Comparison of ENCODE assay signal across 10 mouse cellular contexts in genomic region chr16:18778461-18778860, GRCm38 (mm10). TPM values are rescaled to one million over a fixed set of nuclear protein-coding genes. Genes with fewer than 3 reads are reported as not detected.
DNase-seq lines count a peak whose midpoint lies in the region; ATAC-seq and TF ChIP-seq lines count a peak whose summit lies in the region.
"Had no signal": no experiment of that assay in that cellular context is flagged by ENCODE, and none has a peak within 500 bp of the region (broad histone marks: within the 10 kb centered on the region; RNA-seq: fewer than 3 reads in every experiment).

No protein-coding gene starts in this region.

- no peak overlapping the region for H3K9ac ChIP-seq in heart, embryonic 15.5 days
- no peak overlapping the region for H3K9ac ChIP-seq in midbrain, embryonic 12.5 days (replicated peaks)
- H3K9ac ChIP-seq in midbrain, embryonic 11.5 days (ENCODE audit: low read length) = no peak overlapping the region
- H3K9ac ChIP-seq in limb, embryonic 14.5 days (ENCODE audit: low read depth, low read length, severe bottlenecking) = no peak overlapping the region
- H3K9ac ChIP-seq in stomach, postnatal 0 days (ENCODE audit: low read length) = no peak overlapping the region

- peaks cover 47% of the 10 kb centered on the region for H3K27me3 ChIP-seq in heart, embryonic 15.5 days
- H3K27me3 ChIP-seq in midbrain, embryonic 12.5 days = peaks cover 58% of the 10 kb centered on the region
- H3K27me3 ChIP-seq in midbrain, embryonic 11.5 days (ENCODE audit: control insufficient read depth, insufficient read depth, low read length) = peaks cover 32% of the 10 kb centered on the region
- peaks cover 40% of the 10 kb centered on the region for H3K27me3 ChIP-seq in limb, embryonic 14.5 days (ENCODE audit: control insufficient read depth, insufficient read depth, low read length)
- peaks cover 9% of the 10 kb centered on the region; the same call in 1 of the 2 replicates for H3K27me3 ChIP-seq in stomach, postnatal 0 days (ENCODE audit: control insufficient read depth, insufficient read depth, low read length)

- ATAC-seq in heart, embryonic 15.5 days (replicated peaks; ENCODE audit: insufficient number of reproducible peaks, insufficient read depth, low FRiP score, low read depth) = no peak
- ATAC-seq in midbrain, embryonic 12.5 days (ENCODE audit: low FRiP score, low read depth) = no peak
- ATAC-seq in midbrain, embryonic 11.5 days (ENCODE audit: low FRiP score) = no peak
- ATAC-seq in limb, embryonic 14.5 days (ENCODE audit: low FRiP score, low read depth) = no peak
- no peak for ATAC-seq in stomach, postnatal 0 days (ENCODE audit: low FRiP score, low TSS enrichment)
- ATAC-seq: CD4-positive, CD25-positive, alpha-beta regulatory T cell, adult 4 months had no signal

- H3K4me2 ChIP-seq in heart, embryonic 15.5 days = peak overlapping the region; percentile 76
- H3K4me2 ChIP-seq in midbrain, embryonic 12.5 days (replicated peaks) = no peak overlapping the region
- no peak overlapping the region for H3K4me2 ChIP-seq in midbrain, embryonic 11.5 days
- no peak overlapping the region for H3K4me2 ChIP-seq in limb, embryonic 14.5 days (replicated peaks; ENCODE audit: low read depth, low read length, severe bottlenecking)
- H3K4me2 ChIP-seq in stomach, postnatal 0 days (replicated peaks; ENCODE audit: low read depth) = 0 out of 2 replicates have a peak overlapping the region, but pooled peaks have one; percentile 8

- intact Hi-C loops in heart, postnatal 25 days (cut with DNase I) = loop anchor here (5.0 kb wide), 2 partner anchors 46 to 76 kb away; no protein-coding TSS in a partner anchor

- H3K9me3 ChIP-seq in heart, embryonic 15.5 days (replicated peaks) = no peaks in the 10 kb centered on the region
- H3K9me3 ChIP-seq in midbrain, embryonic 12.5 days = no peaks in the 10 kb centered on the region
- no peaks in the 10 kb centered on the region for H3K9me3 ChIP-seq in midbrain, embryonic 11.5 days (ENCODE audit: control insufficient read depth, low read length)
- no peaks in the 10 kb centered on the region for H3K9me3 ChIP-seq in limb, embryonic 14.5 days (ENCODE audit: control insufficient read depth, low read length)
- no peaks in the 10 kb centered on the region for H3K9me3 ChIP-seq in stomach, postnatal 0 days (ENCODE audit: control insufficient read depth, low read length)

- WGBS in heart, embryonic 15.5 days = 43% methylated on average over 2 of the region's 2 CpGs
- 57% methylated on average over 2 of the region's 2 CpGs for WGBS in midbrain, embryonic 12.5 days
- 63% methylated on average over 2 of the region's 2 CpGs for WGBS in midbrain, embryonic 11.5 days
- WGBS in limb, embryonic 14.5 days = 78% methylated on average over 2 of the region's 2 CpGs
- whole genome bisulfite sequencing in stomach, postnatal 0 days = 60% methylated on average over 2 of the region's 2 CpGs

- no peak for TF ChIP-seq EP300 in stomach, postnatal 0 days (optimal IDR thresholded peaks at IDR 0.05)

- no peak for TF ChIP-seq CTCF in stomach, postnatal 0 days (IDR thresholded peaks at IDR 0.05; ENCODE audit: low read depth)

- peaks cover 13% of the 10 kb centered on the region for H3K36me3 ChIP-seq in heart, embryonic 15.5 days
- H3K36me3 ChIP-seq in midbrain, embryonic 12.5 days = peaks cover 34% of the 10 kb centered on the region
- no peaks in the 10 kb centered on the region; the same call in 1 of the 2 replicates for H3K36me3 ChIP-seq in midbrain, embryonic 11.5 days (ENCODE audit: control insufficient read depth, insufficient read depth, low read length)
- peaks cover 11% of the 10 kb centered on the region for H3K36me3 ChIP-seq in limb, embryonic 14.5 days (ENCODE audit: control insufficient read depth, insufficient read depth, low read length)
- H3K36me3 ChIP-seq in stomach, postnatal 0 days (ENCODE audit: control insufficient read depth, insufficient read depth, low read length) = no peaks in the 10 kb centered on the region

- H3K27ac ChIP-seq in heart, embryonic 15.5 days = no peak overlapping the region
- no peak overlapping the region for H3K27ac ChIP-seq in midbrain, embryonic 12.5 days (replicated peaks)
- H3K27ac ChIP-seq in midbrain, embryonic 11.5 days (ENCODE audit: low read depth, low read length) = no peak overlapping the region
- no peak overlapping the region for H3K27ac ChIP-seq in limb, embryonic 14.5 days (replicated peaks; ENCODE audit: low read depth, low read length)
- no peak overlapping the region for H3K27ac ChIP-seq in stomach, postnatal 0 days (replicated peaks)

- H3K4me3 ChIP-seq in heart, embryonic 15.5 days = peak overlapping the region; percentile 49
- H3K4me3 ChIP-seq in midbrain, embryonic 12.5 days = 0 out of 2 replicates have a peak overlapping the region, but pooled peaks have one; percentile 39
- no peak overlapping the region for H3K4me3 ChIP-seq in midbrain, embryonic 11.5 days (ENCODE audit: low read depth, low read length)
- H3K4me3 ChIP-seq in limb, embryonic 14.5 days (replicated peaks; ENCODE audit: low read length) = peak overlapping the region; percentile 42; the same call in 1 of the 2 replicates
- peak overlapping the region; percentile 39; the same call in 1 of the 2 replicates for H3K4me3 ChIP-seq in stomach, postnatal 0 days (ENCODE audit: low read depth, low read length)

- TF ChIP-seq POLR2A in limb, embryonic 14.5 days (IDR thresholded peaks at IDR 0.05; ENCODE audit: borderline replicate concordance, extremely low read depth, insufficient read depth, insufficient read length) = no peak

- peaks cover 18% of the 10 kb centered on the region for H3K4me1 ChIP-seq in heart, embryonic 15.5 days (replicated peaks)
- H3K4me1 ChIP-seq in midbrain, embryonic 12.5 days = peaks cover 17% of the 10 kb centered on the region
- peaks cover 10% of the 10 kb centered on the region for H3K4me1 ChIP-seq in midbrain, embryonic 11.5 days (ENCODE audit: control insufficient read depth, insufficient read depth, low read length)
- H3K4me1 ChIP-seq in limb, embryonic 14.5 days (ENCODE audit: control insufficient read depth, insufficient read depth, low read length) = peaks cover 9% of the 10 kb centered on the region
- no peaks in the 10 kb centered on the region for H3K4me1 ChIP-seq in stomach, postnatal 0 days (replicated peaks; ENCODE audit: control insufficient read depth, insufficient read depth)

- no peak for DNase-seq in heart, postnatal 25 days (ENCODE audit: low spot score)
- DNase-seq in midbrain, embryonic 11.5 days (ENCODE audit: low spot score, missing footprints) = no peak
- no peak for DNase-seq in limb, embryonic 14.5 days (ENCODE audit: low spot score)
- DNase-seq in stomach, postnatal 0 days (ENCODE audit: low spot score) = no peak
- no peak for DNase-seq in adipocyte (ENCODE audit: low spot score)
- no peak for DNase-seq in right cerebral cortex, postnatal 10 days (ENCODE audit: low spot score in 2 of 2)
- DNase-seq: cerebellum, adult 2 months had no signal

RNA-seq across cellular contexts. Expression of gene Cldn5, which starts 1.8 kb away (rescaled TPM):
- polyA plus RNA-seq in heart, embryonic 15.5 days (2015; fragmentation: Nextera tagmentation; extraction: Ambion mirVana) = 25.6 and 32.8 TPM in 2 replicates
- total RNA-seq in heart, postnatal 25 days (2021) = 10 to 100 TPM; 26.9 to 34.2 TPM
- 34.6 and 39.2 TPM in 2 replicates for polyA plus RNA-seq in midbrain, embryonic 12.5 days (2016; fragmentation: Nextera tagmentation; extraction: Ambion mirVana)
- 28.5 and 30.3 TPM in 2 replicates for polyA plus RNA-seq in midbrain, embryonic 11.5 days (2014; fragmentation: Nextera tagmentation; extraction: Ambion mirVana)
- polyA plus RNA-seq in limb, embryonic 14.5 days (2012; rRNA removed) = 33.6 and 37.4 TPM in 2 replicates
- polyA plus RNA-seq in limb, embryonic 14.5 days (2014; fragmentation: Nextera tagmentation; extraction: Ambion mirVana) = 26.1 and 29.9 TPM in 2 replicates
- 19.7 and 23.6 TPM in 2 replicates for polyA plus RNA-seq in stomach, postnatal 0 days (2015; fragmentation: Nextera tagmentation; extraction: Ambion mirVana)
- polyA plus RNA-seq: CD4-positive, CD25-positive, alpha-beta regulatory T cell, adult 4 months had no signal

RNA-seq across cellular contexts. Expression of gene Ufd1, which starts 33.1 kb away (rescaled TPM):
- 62.2 and 69.6 TPM in 2 replicates for polyA plus RNA-seq in heart, embryonic 15.5 days (2015; fragmentation: Nextera tagmentation; extraction: Ambion mirVana)
- total RNA-seq in heart, postnatal 25 days (2021) = 10 to 100 TPM; 51.7 to 58.3 TPM
- 104 and 107 TPM in 2 replicates for polyA plus RNA-seq in midbrain, embryonic 12.5 days (2016; fragmentation: Nextera tagmentation; extraction: Ambion mirVana)
- polyA plus RNA-seq in midbrain, embryonic 11.5 days (2014; fragmentation: Nextera tagmentation; extraction: Ambion mirVana) = 72.2 and 87.9 TPM in 2 replicates
- 67.0 and 72.1 TPM in 2 replicates for polyA plus RNA-seq in limb, embryonic 14.5 days (2012; rRNA removed)
- 63.9 and 69.9 TPM in 2 replicates for polyA plus RNA-seq in limb, embryonic 14.5 days (2014; fragmentation: Nextera tagmentation; extraction: Ambion mirVana)
- polyA plus RNA-seq in stomach, postnatal 0 days (2015; fragmentation: Nextera tagmentation; extraction: Ambion mirVana) = 67.2 and 70.5 TPM in 2 replicates

RNA-seq across cellular contexts. Expression of gene Cdc45, which starts 33.3 kb away (rescaled TPM):
- polyA plus RNA-seq in heart, embryonic 15.5 days (2015; fragmentation: Nextera tagmentation; extraction: Ambion mirVana) = 27.9 and 37.6 TPM in 2 replicates
- 1 to 10 TPM; 2.7 to 4.1 TPM for total RNA-seq in heart, postnatal 25 days (2021)
- 41.3 and 42.1 TPM in 2 replicates for polyA plus RNA-seq in midbrain, embryonic 12.5 days (2016; fragmentation: Nextera tagmentation; extraction: Ambion mirVana)
- polyA plus RNA-seq in midbrain, embryonic 11.5 days (2014; fragmentation: Nextera tagmentation; extraction: Ambion mirVana) = 58.1 and 61.7 TPM in 2 replicates
- polyA plus RNA-seq in limb, embryonic 14.5 days (2012; rRNA removed) = 52.5 and 53.2 TPM in 2 replicates
- 36.8 and 39.8 TPM in 2 replicates for polyA plus RNA-seq in limb, embryonic 14.5 days (2014; fragmentation: Nextera tagmentation; extraction: Ambion mirVana)
- polyA plus RNA-seq in stomach, postnatal 0 days (2015; fragmentation: Nextera tagmentation; extraction: Ambion mirVana) = 8.8 and 10.1 TPM in 2 replicates

RNA-seq across cellular contexts. Expression of gene 2510002D24Rik, which starts 57.9 kb away (rescaled TPM):
- 32.0 and 36.3 TPM in 2 replicates for polyA plus RNA-seq in heart, embryonic 15.5 days (2015; fragmentation: Nextera tagmentation; extraction: Ambion mirVana)
- total RNA-seq in heart, postnatal 25 days (2021) = 10 to 100 TPM; 21.1 to 24.2 TPM
- 23.6 and 25.8 TPM in 2 replicates for polyA plus RNA-seq in midbrain, embryonic 12.5 days (2016; fragmentation: Nextera tagmentation; extraction: Ambion mirVana)
- 16.1 TPM in 2 replicates for polyA plus RNA-seq in midbrain, embryonic 11.5 days (2014; fragmentation: Nextera tagmentation; extraction: Ambion mirVana)
- polyA plus RNA-seq in limb, embryonic 14.5 days (2012; rRNA removed) = 49.5 and 55.3 TPM in 2 replicates
- polyA plus RNA-seq in limb, embryonic 14.5 days (2014; fragmentation: Nextera tagmentation; extraction: Ambion mirVana) = 24.4 and 28.2 TPM in 2 replicates
- polyA plus RNA-seq in stomach, postnatal 0 days (2015; fragmentation: Nextera tagmentation; extraction: Ambion mirVana) = 34.1 and 37.5 TPM in 2 replicates

RNA-seq across cellular contexts. Expression of gene Gm28539, which starts 57.9 kb away (rescaled TPM):
- not detected in 2 replicates for polyA plus RNA-seq in heart, embryonic 15.5 days (2015; fragmentation: Nextera tagmentation; extraction: Ambion mirVana)
- 1 to 10 TPM in 1 of 2 experiments, not detected in 1; 1.5 TPM for total RNA-seq in heart, postnatal 25 days (2021)
- polyA plus RNA-seq in midbrain, embryonic 12.5 days (2016; fragmentation: Nextera tagmentation; extraction: Ambion mirVana) = not detected in 2 replicates
- not detected in 2 replicates for polyA plus RNA-seq in midbrain, embryonic 11.5 days (2014; fragmentation: Nextera tagmentation; extraction: Ambion mirVana)
- polyA plus RNA-seq in limb, embryonic 14.5 days (2012; rRNA removed) = 4.9 TPM in 1 of 2 replicates, not detected in the other
- polyA plus RNA-seq in limb, embryonic 14.5 days (2014; fragmentation: Nextera tagmentation; extraction: Ambion mirVana) = not detected in 2 replicates
- polyA plus RNA-seq in stomach, postnatal 0 days (2015; fragmentation: Nextera tagmentation; extraction: Ambion mirVana) = not detected in 2 replicates
- polyA plus RNA-seq: CD4-positive, CD25-positive, alpha-beta regulatory T cell, adult 4 months had no signal

Comparison
In these comparisons a context has a peak if more than half of its experiments do, and no peak if none do; other contexts are left out.
1. H3K4me2 ChIP-seq: peak in heart, embryonic 15.5 days (single experiment) and stomach, postnatal 0 days (single experiment); none in midbrain, embryonic 12.5 days (single experiment), midbrain, embryonic 11.5 days (single experiment) and limb, embryonic 14.5 days (single experiment).